Mouse (Mus musculus): Measurements from ENCODE around the gene Dnmt1. TPM values are rescaled to one million over a fixed set of nuclear protein-coding genes. Genes with fewer than 3 reads are reported as not detected.
A peak's percentile ranks its signal among the peaks of the same experiment; 100 is the strongest.

The Dnmt1 gene
- polyA plus RNA-seq, 1 experiment from 2014 or later = 63.1 TPM

DNA sequence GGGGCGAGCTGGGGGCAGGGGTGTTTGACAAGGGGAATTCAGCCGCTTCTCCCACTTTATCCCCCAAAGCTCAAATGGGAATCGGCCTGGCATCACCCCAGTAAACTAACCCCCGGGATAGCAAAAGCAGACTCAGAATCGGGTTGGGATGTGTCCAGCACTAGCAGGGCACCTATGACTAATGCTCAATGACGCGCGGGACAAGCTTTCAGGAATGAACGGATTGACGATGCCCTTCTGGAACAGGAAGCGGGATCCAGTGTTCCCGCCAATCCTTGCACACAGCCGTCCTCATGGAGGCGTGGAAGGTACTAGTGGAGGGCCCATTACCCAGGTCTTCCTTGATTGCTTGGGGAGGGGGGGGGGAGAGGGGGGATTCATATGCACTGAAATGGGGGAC, 8.2 kb downstream of the Dnmt1 start:
- no peak for ATAC-seq (replicated peaks; ENCODE audit: extremely low read depth, insufficient read depth, low FRiP score)
- H3K27ac ChIP-seq (ENCODE audit: low read length) = peak overlapping the region; percentile 93
- peaks cover 7% of the 10 kb centered on the region; the same call in 1 of the 2 replicates for H3K4me1 ChIP-seq (ENCODE audit: control insufficient read depth, insufficient read depth, low read length)
- 4% methylated on average over 14 of the region's 14 CpGs for WGBS
- no peaks in the 10 kb centered on the region for H3K36me3 ChIP-seq (ENCODE audit: control insufficient read depth, insufficient read depth)
- H3K4me2 ChIP-seq (ENCODE audit: low read depth, low read length) = peak overlapping the region; percentile 87
- peak overlapping the region; percentile 94 for H3K9ac ChIP-seq (ENCODE audit: low read length)
- H3K9me3 ChIP-seq (replicated peaks; ENCODE audit: control insufficient read depth, low read length) = no peaks in the 10 kb centered on the region
- no peaks in the 10 kb centered on the region for H3K27me3 ChIP-seq (ENCODE audit: control insufficient read depth, insufficient read depth, low read length)
- peak overlapping the region; percentile 92 for H3K4me3 ChIP-seq (ENCODE audit: low read length)

DNA sequence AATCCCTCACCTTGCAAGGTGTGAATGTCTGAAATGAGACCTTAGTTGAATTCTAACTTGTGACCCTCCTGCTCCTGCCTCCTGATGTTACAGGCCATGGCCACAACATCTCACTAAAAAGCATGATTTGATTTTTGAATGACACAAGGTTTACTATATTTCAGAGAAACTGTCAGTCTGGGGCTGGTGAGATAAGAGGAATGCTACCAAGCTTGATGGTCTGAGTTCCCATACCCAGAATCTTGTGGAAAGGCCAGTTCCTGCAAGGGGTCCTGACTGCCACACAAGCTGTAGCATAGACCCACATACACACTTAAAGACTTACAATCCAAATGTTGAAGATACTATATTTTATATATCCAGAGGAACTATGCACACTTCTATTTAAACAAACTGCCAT, 9.3 kb downstream of the Dnmt1 start:
- Histone ChIP-seq H3K9ac (ENCODE audit: low read length) (no peak overlapping the region), H3K9me3 (replicated peaks; ENCODE audit: control insufficient read depth, low read length) (no peaks in the 10 kb centered on the region), H3K4me1 (ENCODE audit: control insufficient read depth, insufficient read depth, low read length) (peaks cover 7% of the 10 kb centered on the region; the same call in 1 of the 2 replicates), H3K27ac (ENCODE audit: low read length) (no peak overlapping the region), H3K36me3 (ENCODE audit: control insufficient read depth, insufficient read depth) (no peaks in the 10 kb centered on the region), H3K27me3 (ENCODE audit: control insufficient read depth, insufficient read depth, low read length) (no peaks in the 10 kb centered on the region), H3K4me2 (ENCODE audit: low read depth, low read length) (no peak overlapping the region), H3K4me3 (ENCODE audit: low read length) (no peak overlapping the region)
- ATAC-seq (replicated peaks; ENCODE audit: extremely low read depth, insufficient read depth, low FRiP score) = no peak

DNA sequence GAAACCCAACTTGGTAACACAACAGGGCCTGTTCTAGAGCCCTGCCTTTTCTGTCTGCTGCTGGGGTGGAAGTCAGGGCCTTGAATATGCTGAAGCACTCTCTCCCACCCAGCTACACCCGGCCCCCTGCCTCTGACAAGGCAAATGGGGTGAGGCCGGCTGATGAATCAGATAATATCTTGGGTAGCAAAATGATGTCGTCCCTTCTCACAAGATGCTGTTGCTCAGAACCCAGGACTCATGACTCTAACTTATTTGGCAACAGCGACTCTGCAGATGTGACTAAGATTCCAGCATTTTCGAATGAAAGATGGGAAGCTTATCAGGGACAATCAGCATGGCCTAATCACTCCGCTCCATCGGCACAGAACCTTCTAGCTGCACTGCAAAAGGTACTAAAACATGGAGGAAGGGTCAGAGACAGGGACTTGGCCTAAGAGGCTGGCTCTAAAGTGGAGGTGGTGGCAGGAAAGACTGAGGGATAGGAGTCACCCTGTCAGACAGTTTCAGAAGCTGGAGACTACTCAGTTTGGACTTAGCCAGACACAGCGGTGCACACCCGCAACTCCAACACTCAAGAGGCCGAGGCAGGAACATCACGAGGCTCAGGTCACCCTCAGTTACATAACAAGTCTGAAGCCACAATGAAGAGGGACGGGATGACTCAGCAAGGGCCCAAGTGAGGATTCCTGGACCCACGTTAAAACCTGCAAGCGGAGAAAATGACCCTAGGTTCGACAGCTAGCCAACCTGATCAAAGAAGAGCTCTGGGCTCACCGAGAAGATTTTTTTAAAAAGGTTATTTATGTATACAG, 13.4 kb downstream of the Dnmt1 start:
- peaks cover 4% of the 10 kb centered on the region; the same call in 1 of the 2 replicates for H3K4me1 ChIP-seq (ENCODE audit: control insufficient read depth, insufficient read depth, low read length)
- no peak overlapping the region for H3K9ac ChIP-seq (ENCODE audit: low read length)
- H3K4me2 ChIP-seq (ENCODE audit: low read depth, low read length) = no peak overlapping the region
- 65% methylated on average over 16 of the region's 16 CpGs for WGBS
- no peaks in the 10 kb centered on the region for H3K27me3 ChIP-seq (ENCODE audit: control insufficient read depth, insufficient read depth, low read length)
- no peak for ATAC-seq (replicated peaks; ENCODE audit: extremely low read depth, insufficient read depth, low FRiP score)
- H3K27ac ChIP-seq (ENCODE audit: low read length) = no peak overlapping the region
- H3K9me3 ChIP-seq (replicated peaks; ENCODE audit: control insufficient read depth, low read length) = no peaks in the 10 kb centered on the region
- H3K36me3 ChIP-seq (ENCODE audit: control insufficient read depth, insufficient read depth) = 0 out of 2 replicates have a peak, but pooled peaks cover under 1% of the 10 kb centered on the region
- no peak overlapping the region for H3K4me3 ChIP-seq (ENCODE audit: low read length)

DNA sequence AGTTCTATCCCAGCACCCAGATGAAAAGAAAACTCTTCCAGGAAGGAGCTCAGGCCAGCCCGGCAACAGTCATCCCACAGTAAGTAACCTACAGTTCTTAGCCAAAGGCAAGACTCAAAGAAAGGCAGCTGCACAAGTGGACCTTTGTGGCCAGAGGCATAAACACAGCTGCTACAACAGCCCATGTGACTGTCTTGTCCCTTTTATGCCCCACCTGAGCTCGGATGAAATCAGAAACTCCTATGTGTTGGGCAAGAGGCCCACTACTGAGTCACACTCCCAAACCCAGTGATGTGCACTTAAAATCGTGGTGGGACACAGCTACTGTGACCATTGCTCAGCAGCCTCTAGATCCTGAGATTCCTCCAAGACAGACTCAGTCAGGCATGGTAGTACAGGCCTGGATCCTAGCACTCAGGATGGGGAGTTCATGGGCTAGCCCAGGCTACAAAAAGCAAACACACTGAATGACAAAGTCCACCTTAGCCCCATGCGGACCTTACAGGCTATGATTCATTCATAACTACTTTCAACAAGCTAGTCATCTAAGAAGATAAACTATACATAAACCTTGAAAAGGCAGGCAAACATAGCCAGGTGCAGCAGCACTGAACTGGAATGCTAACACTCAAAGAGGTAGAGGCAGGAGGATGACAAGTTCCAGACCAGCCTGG, 14.9 kb downstream of the Dnmt1 start:
- H3K9ac ChIP-seq (ENCODE audit: low read length) = no peak overlapping the region
- H3K4me1 ChIP-seq (ENCODE audit: control insufficient read depth, insufficient read depth, low read length) = no peaks in the 10 kb centered on the region
- H3K27ac ChIP-seq (ENCODE audit: low read length) = no peak overlapping the region
- 61% methylated on average over 4 of the region's 4 CpGs for WGBS
- no peak for ATAC-seq (replicated peaks; ENCODE audit: extremely low read depth, insufficient read depth, low FRiP score)
- H3K4me2 ChIP-seq (ENCODE audit: low read depth, low read length) = no peak overlapping the region
- no peaks in the 10 kb centered on the region for H3K9me3 ChIP-seq (replicated peaks; ENCODE audit: control insufficient read depth, low read length)
- H3K4me3 ChIP-seq (ENCODE audit: low read length) = no peak overlapping the region
- H3K36me3 ChIP-seq (ENCODE audit: control insufficient read depth, insufficient read depth) = peaks cover 9% of the 10 kb centered on the region
- H3K27me3 ChIP-seq (ENCODE audit: control insufficient read depth, insufficient read depth, low read length) = no peaks in the 10 kb centered on the region

DNA sequence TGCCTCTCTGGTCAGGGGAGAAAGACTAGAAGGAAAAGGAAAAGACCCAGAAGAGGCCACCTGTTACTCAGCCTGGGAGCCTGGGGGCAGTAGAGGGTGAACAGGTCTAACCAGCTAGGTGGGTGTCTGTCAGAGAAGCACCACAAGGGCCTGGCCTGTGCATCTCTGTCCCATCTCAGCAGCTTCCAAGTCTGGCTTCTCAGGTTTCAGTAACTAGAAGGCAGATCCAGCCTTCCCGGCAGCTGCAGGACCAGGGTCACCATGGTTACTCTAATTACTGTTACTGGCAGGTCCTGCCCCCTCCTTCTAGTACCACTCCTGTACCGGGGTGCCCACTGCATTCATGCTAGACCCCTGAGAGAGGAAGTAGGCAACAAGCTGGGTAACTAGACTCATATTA, 15.8 kb downstream of the Dnmt1 start:
- 33% methylated on average over 2 of the region's 2 CpGs for WGBS
- Histone ChIP-seq H3K27me3 (ENCODE audit: control insufficient read depth, insufficient read depth, low read length) (no peaks in the 10 kb centered on the region), H3K4me1 (ENCODE audit: control insufficient read depth, insufficient read depth, low read length) (no peaks in the 10 kb centered on the region), H3K9ac (ENCODE audit: low read length) (no peak overlapping the region), H3K27ac (ENCODE audit: low read length) (no peak overlapping the region), H3K4me2 (ENCODE audit: low read depth, low read length) (no peak overlapping the region), H3K36me3 (ENCODE audit: control insufficient read depth, insufficient read depth) (peaks cover 18% of the 10 kb centered on the region), H3K4me3 (ENCODE audit: low read length) (no peak overlapping the region), H3K9me3 (replicated peaks; ENCODE audit: control insufficient read depth, low read length) (no peaks in the 10 kb centered on the region)
- ATAC-seq (replicated peaks; ENCODE audit: extremely low read depth, insufficient read depth, low FRiP score) = peak; percentile 43; the same call in 1 of the 2 replicates

DNA sequence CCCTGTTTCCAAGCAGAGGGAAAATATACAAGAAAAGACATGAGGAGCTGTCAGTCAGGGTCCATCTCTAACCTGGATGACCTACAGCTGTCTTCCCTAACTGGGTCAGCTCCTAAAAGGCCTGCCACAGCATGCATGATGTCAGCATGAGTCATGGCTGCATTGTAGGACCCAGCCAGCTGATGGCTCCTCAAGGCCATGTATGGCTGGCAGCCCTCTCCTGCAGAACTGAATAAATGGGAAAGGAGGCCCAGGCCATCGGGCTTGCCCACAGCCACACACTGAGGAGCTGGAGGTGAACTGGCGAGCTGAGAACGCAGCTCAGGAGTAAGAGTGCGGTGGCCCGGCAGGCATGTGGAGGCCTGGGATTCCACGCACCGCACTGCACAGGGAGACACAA, 16.3 kb downstream of the Dnmt1 start:
- no peaks in the 10 kb centered on the region for H3K27me3 ChIP-seq (ENCODE audit: control insufficient read depth, insufficient read depth, low read length)
- H3K36me3 ChIP-seq (ENCODE audit: control insufficient read depth, insufficient read depth) = peaks cover 23% of the 10 kb centered on the region
- H3K27ac ChIP-seq (ENCODE audit: low read length) = no peak overlapping the region
- no peak overlapping the region for H3K4me2 ChIP-seq (ENCODE audit: low read depth, low read length)
- no peak overlapping the region for H3K4me3 ChIP-seq (ENCODE audit: low read length)
- H3K9me3 ChIP-seq (replicated peaks; ENCODE audit: control insufficient read depth, low read length) = no peaks in the 10 kb centered on the region
- H3K9ac ChIP-seq (ENCODE audit: low read length) = no peak overlapping the region
- WGBS = 71% methylated on average over 7 of the region's 7 CpGs
- no peaks in the 10 kb centered on the region for H3K4me1 ChIP-seq (ENCODE audit: control insufficient read depth, insufficient read depth, low read length)
- ATAC-seq (replicated peaks; ENCODE audit: extremely low read depth, insufficient read depth, low FRiP score) = no peak

DNA sequence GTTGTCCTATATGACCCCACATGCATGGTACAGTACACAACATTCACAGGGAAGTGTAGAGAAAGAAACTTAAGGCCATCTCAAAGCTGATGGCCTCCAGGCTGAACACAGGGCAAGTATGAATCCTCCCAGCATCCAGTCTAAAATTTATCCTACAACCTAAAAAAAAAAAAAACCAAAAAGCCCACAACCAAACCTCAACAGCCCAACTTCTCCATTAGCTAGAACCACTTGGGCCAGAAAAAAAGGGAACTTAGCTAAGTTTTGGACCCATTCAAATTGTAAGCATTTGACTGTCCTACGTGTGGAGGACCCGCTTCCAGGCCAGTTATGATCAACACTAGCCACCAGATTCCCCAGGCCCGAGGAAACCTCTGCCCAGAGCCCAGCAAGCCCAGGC, 36.4 kb downstream of the Dnmt1 start:
- no peaks in the 10 kb centered on the region for H3K4me1 ChIP-seq (ENCODE audit: control insufficient read depth, insufficient read depth, low read length)
- H3K4me3 ChIP-seq (ENCODE audit: low read length) = no peak overlapping the region
- H3K36me3 ChIP-seq (ENCODE audit: control insufficient read depth, insufficient read depth) = peaks cover 75% of the 10 kb centered on the region
- H3K27ac ChIP-seq (ENCODE audit: low read length) = no peak overlapping the region
- no peak for ATAC-seq (replicated peaks; ENCODE audit: extremely low read depth, insufficient read depth, low FRiP score)
- no peaks in the 10 kb centered on the region for H3K9me3 ChIP-seq (replicated peaks; ENCODE audit: control insufficient read depth, low read length)
- WGBS = 85% methylated on average over 3 of the region's 3 CpGs
- H3K4me2 ChIP-seq (ENCODE audit: low read depth, low read length) = no peak overlapping the region
- no peaks in the 10 kb centered on the region for H3K27me3 ChIP-seq (ENCODE audit: control insufficient read depth, insufficient read depth, low read length)
- no peak overlapping the region for H3K9ac ChIP-seq (ENCODE audit: low read length)

DNA sequence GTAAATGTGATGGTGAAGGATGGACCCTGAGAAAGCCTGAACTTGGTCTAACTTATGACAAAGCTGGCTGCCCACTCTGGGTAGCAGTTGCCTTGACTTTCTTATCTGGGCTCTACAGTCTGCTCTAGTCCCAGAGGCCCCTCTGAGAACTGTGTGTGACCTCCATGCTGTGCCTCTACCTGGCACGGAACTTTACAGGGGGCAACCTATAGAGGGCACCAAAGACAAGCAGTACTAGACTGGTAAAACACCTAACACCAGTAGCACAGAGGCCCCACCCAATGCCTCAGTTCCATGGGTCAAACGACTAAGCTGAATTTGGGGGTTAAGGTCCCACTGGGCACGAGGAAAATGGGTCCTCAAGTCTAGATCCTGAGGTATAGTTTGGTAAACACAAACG, 43.5 kb downstream of the Dnmt1 start:
- Histone ChIP-seq H3K4me3 (ENCODE audit: low read length) (no peak overlapping the region), H3K4me2 (ENCODE audit: low read depth, low read length) (no peak overlapping the region), H3K4me1 (ENCODE audit: control insufficient read depth, insufficient read depth, low read length) (no peaks in the 10 kb centered on the region), H3K27ac (ENCODE audit: low read length) (no peak overlapping the region), H3K9ac (ENCODE audit: low read length) (no peak overlapping the region), H3K36me3 (ENCODE audit: control insufficient read depth, insufficient read depth) (peaks cover 90% of the 10 kb centered on the region), H3K9me3 (replicated peaks; ENCODE audit: control insufficient read depth, low read length) (no peaks in the 10 kb centered on the region), H3K27me3 (ENCODE audit: control insufficient read depth, insufficient read depth, low read length) (no peaks in the 10 kb centered on the region)
- WGBS = 87% methylated on average over 4 of the region's 4 CpGs
- no peak for ATAC-seq (replicated peaks; ENCODE audit: extremely low read depth, insufficient read depth, low FRiP score)

DNA sequence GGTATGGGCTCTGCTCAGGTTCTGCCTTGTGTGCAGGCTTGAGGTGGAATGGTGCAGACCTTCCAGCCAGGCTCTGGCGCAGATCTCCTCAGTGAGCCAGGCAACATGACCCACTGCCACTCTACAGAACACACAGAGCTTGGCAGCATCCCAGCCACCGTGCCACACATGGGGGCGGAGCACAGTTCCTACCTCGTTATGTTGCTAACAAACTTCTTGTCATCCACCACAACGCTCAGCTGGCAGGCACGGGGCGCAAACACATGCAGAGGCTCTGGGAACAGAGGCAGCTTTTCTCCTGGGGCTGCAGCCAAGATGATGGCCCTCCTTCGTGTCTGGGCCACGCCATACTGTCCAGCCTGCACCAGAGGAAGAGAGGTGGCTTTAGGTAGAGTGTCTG, 49.7 kb downstream of the Dnmt1 start:
- H3K36me3 ChIP-seq (ENCODE audit: control insufficient read depth, insufficient read depth) = peaks cover 94% of the 10 kb centered on the region
- no peak for ATAC-seq (replicated peaks; ENCODE audit: extremely low read depth, insufficient read depth, low FRiP score)
- H3K4me1 ChIP-seq (ENCODE audit: control insufficient read depth, insufficient read depth, low read length) = no peaks in the 10 kb centered on the region
- H3K27me3 ChIP-seq (ENCODE audit: control insufficient read depth, insufficient read depth, low read length) = no peaks in the 10 kb centered on the region
- H3K4me2 ChIP-seq (ENCODE audit: low read depth, low read length) = no peak overlapping the region
- no peak overlapping the region for H3K4me3 ChIP-seq (ENCODE audit: low read length)
- WGBS = 87% methylated on average over 9 of the region's 9 CpGs
- H3K9ac ChIP-seq (ENCODE audit: low read length) = no peak overlapping the region
- no peaks in the 10 kb centered on the region for H3K9me3 ChIP-seq (replicated peaks; ENCODE audit: control insufficient read depth, low read length)
- H3K27ac ChIP-seq (ENCODE audit: low read length) = no peak overlapping the region

Measured in heart, embryonic 16.5 days (tissue).